In genomic region chr2:112367726-112368673, GRCm38 (mm10) we compare ENCODE assay signal across 8 mouse cellular contexts. TPM values are rescaled to one million over a fixed set of nuclear protein-coding genes. Genes with fewer than 3 reads are reported as not detected.
A peak's percentile ranks its signal among the peaks of the same experiment; 100 is the strongest.
DNase-seq lines count a peak whose midpoint lies in the region; ATAC-seq lines count a peak whose summit lies in the region.

Emc4 (minus strand) TSS chr2:112368027.

- H3K9ac ChIP-seq in hindbrain, embryonic 11.5 days (ENCODE audit: low read depth, low read length): peak within 1 kb of the TSS; percentile 84

- peak within 1 kb of the TSS; percentile 93 for H3K4me3 ChIP-seq in hindbrain, embryonic 11.5 days (ENCODE audit: low read depth, low read length)

- no peaks in the 10 kb centered on the region for H3K27me3 ChIP-seq in hindbrain, embryonic 11.5 days (ENCODE audit: control insufficient read depth, insufficient read depth, low read length)

- WGBS in hindbrain, embryonic 11.5 days: 2% methylated on average over 46 of the region's 46 CpGs

- no peaks in the 10 kb centered on the region; the same call in 1 of the 2 replicates for H3K4me1 ChIP-seq in hindbrain, embryonic 11.5 days (replicated peaks; ENCODE audit: control insufficient read depth, insufficient read depth, low read length)

- H3K9me3 ChIP-seq in hindbrain, embryonic 11.5 days (ENCODE audit: control insufficient read depth, low read length): no peaks in the 10 kb centered on the region

- DNase-seq in MN1 (ENCODE audit: low spot score): peak; percentile 93
- DNase-seq in cerebellum, adult 9-10 months: peak; percentile 90
- DNase-seq in frontal cortex, adult 2 months (ENCODE audit: extremely low spot score in 1 of 2, low spot score in 1 of 2): peak; percentile 83 to 97
- DNase-seq in hindbrain, embryonic 11.5 days (ENCODE audit: low spot score): peak; percentile 93
- peak; percentile 91 for DNase-seq in layer of hippocampus, postnatal 10 days (ENCODE audit: low spot score in 2 of 2)
- peak; percentile 94 for DNase-seq in lung, postnatal 10 days
- peak; percentile 86 for DNase-seq in ovary, postnatal 36 days (ENCODE audit: low spot score)
- DNase-seq in thymus, postnatal 25 days: peak; percentile 88

- peak; percentile 90 for ATAC-seq in hindbrain, embryonic 11.5 days (ENCODE audit: low FRiP score)

- H3K4me2 ChIP-seq in hindbrain, embryonic 11.5 days (replicated peaks; ENCODE audit: low read depth, low read length): peak within 1 kb of the TSS; percentile 47

- peak within 1 kb of the TSS; percentile 67 for H3K27ac ChIP-seq in hindbrain, embryonic 11.5 days (ENCODE audit: low read depth, low read length)

- peaks cover 4% of the 10 kb centered on the region; the same call in 1 of the 2 replicates for H3K36me3 ChIP-seq in hindbrain, embryonic 11.5 days (ENCODE audit: control insufficient read depth, insufficient read depth, low read length)

RNA-seq across cellular contexts. Expression of gene Emc4, which starts in this region (rescaled TPM):
- 202 and 210 TPM in 2 replicates for polyA plus RNA-seq in frontal cortex, adult 2 months (2012; rRNA removed)
- 113 and 121 TPM in 2 replicates for polyA plus RNA-seq in hindbrain, embryonic 11.5 days (2014; fragmentation: Nextera tagmentation; extraction: Ambion mirVana)
- 100 to 1,000 TPM; 146 to 165 TPM for total RNA-seq in layer of hippocampus, postnatal 10 days (2021)

Comparison
In these comparisons a context has a peak if more than half of its experiments do, and no peak if none do; other contexts are left out.
1. Peak in every context shown above with its lines: DNase-seq, ATAC-seq, H3K4me3 ChIP-seq and H3K27ac ChIP-seq.